Mouse (Mus musculus) ES-E14 (cell line): ENCODE results near the gene Fam92b.

Experiments
- HCFC1 ChIP-seq: IDR thresholded peaks from 2 replicates; pipeline ENCODE4 v1.6.1; 2012; ENCODE audit warnings: low read length, inconsistent platforms, borderline replicate concordance; ENCODE audit not compliant: insufficient read depth
- MAFK ChIP-seq: IDR thresholded peaks from 2 replicates; pipeline ENCODE4 v1.6.1; 2014; ENCODE audit warnings: mild to moderate bottlenecking, low read depth, low read length, inconsistent platforms; ENCODE audit not compliant: insufficient read depth
- ZC3H11A ChIP-seq: IDR thresholded peaks from 2 replicates; pipeline ENCODE4 v1.6.1; 2012; ENCODE audit warnings: low read depth, mild to moderate bottlenecking, inconsistent platforms, low read length, borderline replicate concordance

GRCm38 (mm10) chr8:120191633-120192032, 14.4 kb upstream of the Fam92b start:
- TF ChIP-seq HCFC1 = no peak
- TF ChIP-seq MAFK = no peak
- no peak for TF ChIP-seq ZC3H11A
